Mouse (Mus musculus): ENCODE data around the gene Elmod1.

GRCm38 (mm10) chr9:53957021-53957420, 18.1 kb downstream of the Elmod1 start:
- TF ChIP-seq POLR2A (IDR thresholded peaks at IDR 0.05; ENCODE audit: control insufficient read depth, low read depth, low read length) (no peak), CTCF (IDR thresholded peaks at IDR 0.05; ENCODE audit: control insufficient read depth, insufficient read depth, insufficient replicate concordance, low read depth, low read length) (no peak)
